Mouse (Mus musculus) embryonic facial prominence, embryonic 15.5 days (tissue): Measurements from ENCODE around the gene Dip2b. TPM values are rescaled to one million over a fixed set of nuclear protein-coding genes. Genes with fewer than 3 reads are reported as not detected.

ENCODE experiments used
- ATAC-seq: fragments of 200-750 bp; cut with Nextera tagmentation; 2 replicates; pipeline ENCODE4 v1.8.0; 2017; ENCODE audit warnings: low read depth, moderate TSS enrichment; ENCODE audit not compliant: insufficient number of reproducible peaks, low FRiP score, low TSS enrichment
- H3K27ac ChIP-seq: fragments of 300-500 bp; sonication (generic); replicated peaks from 2 replicates; pipeline ENCODE4 v1.5.1; 2015; ENCODE audit warnings: mild to moderate bottlenecking, inconsistent platforms
- H3K27me3 ChIP-seq: fragments of 300-500 bp; sonication (generic); 2 replicates; pipeline ENCODE4 v1.6.1; 2015; ENCODE audit warnings: inconsistent platforms
- H3K36me3 ChIP-seq: fragments of 300-500 bp; sonication (generic); 2 replicates; pipeline ENCODE4 v1.6.1; 2015; ENCODE audit warnings: mild to moderate bottlenecking, inconsistent platforms
- H3K4me1 ChIP-seq: fragments of 300-500 bp; sonication (generic); 2 replicates; pipeline ENCODE4 v1.6.1; 2015; ENCODE audit warnings: inconsistent platforms
- H3K4me2 ChIP-seq: fragments of 300-500 bp; sonication (generic); replicated peaks from 2 replicates; pipeline ENCODE4 v1.6.1; 2015; ENCODE audit warnings: mild to moderate bottlenecking, inconsistent platforms
- H3K4me3 ChIP-seq: fragments of 300-500 bp; sonication (generic); replicated peaks from 2 replicates; pipeline ENCODE4 v1.5.1; 2015; ENCODE audit warnings: mild to moderate bottlenecking, inconsistent platforms
- H3K9ac ChIP-seq: fragments of 300-500 bp; sonication (generic); 2 replicates; pipeline ENCODE4 v1.6.1; 2015; ENCODE audit warnings: inconsistent platforms
- H3K9me3 ChIP-seq: fragments of 300-500 bp; sonication (generic); replicated peaks from 2 replicates; pipeline ENCODE4 v1.6.1; 2016; ENCODE audit warnings: inconsistent platforms
- WGBS: fragments of 180-500 bp; shearing (Covaris S2); methylation state at CpG from one replicate; pipeline ENCODE4 v1.1.7; 2015; 5-methylcytosine and 5-hydroxymethylcytosine counted together
- polyA plus RNA-seq: library from polyadenylated mRNA; unstranded; fragments of >200 nt; fragmentation: Nextera tagmentation; extraction: Ambion mirVana; gene quantifications from 2 replicates; pipeline ENCODE4 v1.2.1, GENCODE M21; 2015

Dip2b gene
- polyA plus RNA-seq, 1 experiment from 2014 or later, result 11.2 TPM

GRCm38 (mm10) chr15:100088021-100088420 lies 49.6 kb downstream of the Dip2b start:
- H3K4me3 ChIP-seq, result no peak overlapping the region
- 67% methylated on average over 7 of the region's 7 CpGs for WGBS
- no peak overlapping the region for H3K4me2 ChIP-seq
- H3K9me3 ChIP-seq, result no peaks in the 10 kb centered on the region
- ATAC-seq, result no peak
- no peaks in the 10 kb centered on the region for H3K27me3 ChIP-seq
- H3K36me3 ChIP-seq, result no peaks in the 10 kb centered on the region
- peaks cover 40% of the 10 kb centered on the region for H3K4me1 ChIP-seq
- peak overlapping the region; percentile 58 for H3K27ac ChIP-seq
- H3K9ac ChIP-seq, result no peak overlapping the region

GRCm38 (mm10) chr15:100089645-100090053 lies 51.2 kb downstream of the Dip2b start:
- no peaks in the 10 kb centered on the region for H3K36me3 ChIP-seq
- H3K9ac ChIP-seq, result no peak overlapping the region
- H3K4me2 ChIP-seq, result 0 out of 2 replicates have a peak overlapping the region, but pooled peaks have one; percentile 21
- H3K27me3 ChIP-seq, result no peaks in the 10 kb centered on the region
- 12% methylated on average over 8 of the region's 8 CpGs for WGBS
- peaks cover 34% of the 10 kb centered on the region for H3K4me1 ChIP-seq
- ATAC-seq, result peak; percentile 81
- no peaks in the 10 kb centered on the region for H3K9me3 ChIP-seq
- no peak overlapping the region for H3K4me3 ChIP-seq
- H3K27ac ChIP-seq, result peak overlapping the region; percentile 63; the same call in 1 of the 2 replicates

- 67% methylated on average over 8 of the region's 8 CpGs for whole genome bisulfite sequencing
- no peak for ATAC-seq
- Histone ChIP-seq H3K4me3 (no peak overlapping the region), H3K36me3 (no peaks in the 10 kb centered on the region), H3K9me3 (no peaks in the 10 kb centered on the region), H3K4me2 (no peak overlapping the region), H3K4me1 (peaks cover 34% of the 10 kb centered on the region), H3K9ac (no peak overlapping the region), H3K27ac (peak overlapping the region; percentile 25; the same call in 1 of the 2 replicates), H3K27me3 (no peaks in the 10 kb centered on the region)
Measured at GRCm38 (mm10) chr15:100091818-100092217, 53.4 kb downstream of the Dip2b start.

GRCm38 (mm10) chr15:100092258-100092657 lies 53.8 kb downstream of the Dip2b start:
- no peaks in the 10 kb centered on the region for H3K27me3 ChIP-seq
- no peaks in the 10 kb centered on the region for H3K9me3 ChIP-seq
- H3K27ac ChIP-seq, result peak overlapping the region; percentile 25; the same call in 1 of the 2 replicates
- peaks cover 34% of the 10 kb centered on the region for H3K4me1 ChIP-seq
- H3K36me3 ChIP-seq, result no peaks in the 10 kb centered on the region
- H3K4me2 ChIP-seq, result no peak overlapping the region
- 52% methylated on average over 16 of the region's 16 CpGs for WGBS
- H3K4me3 ChIP-seq, result no peak overlapping the region
- H3K9ac ChIP-seq, result no peak overlapping the region
- ATAC-seq, result no peak

GRCm38 (mm10) chr15:100096587-100097428 lies 58.3 kb downstream of the Dip2b start:
- no peaks in the 10 kb centered on the region for H3K27me3 ChIP-seq
- no peak for ATAC-seq
- WGBS, result 75% methylated on average over 7 of the region's 7 CpGs

GRCm38 (mm10) chr15:100100336-100100735 lies 61.9 kb downstream of the Dip2b start:
- 65% methylated on average over 7 of the region's 7 CpGs for WGBS
- H3K9me3 ChIP-seq, result no peaks in the 10 kb centered on the region
- ATAC-seq, result no peak
- no peak overlapping the region for H3K4me3 ChIP-seq
- no peak overlapping the region for H3K27ac ChIP-seq
- no peaks in the 10 kb centered on the region for H3K27me3 ChIP-seq
- peaks cover 21% of the 10 kb centered on the region for H3K4me1 ChIP-seq
- no peak overlapping the region for H3K4me2 ChIP-seq
- H3K9ac ChIP-seq, result no peak overlapping the region
- H3K36me3 ChIP-seq, result no peaks in the 10 kb centered on the region

More at GRCm38 (mm10) chr15:100096587-100097428, 58.3 kb downstream of the Dip2b start:
- H3K27ac ChIP-seq, result no peak overlapping the region
- no peaks in the 10 kb centered on the region for H3K9me3 ChIP-seq
- no peak overlapping the region for H3K4me2 ChIP-seq
- no peak overlapping the region for H3K4me3 ChIP-seq
- H3K9ac ChIP-seq, result no peak overlapping the region
- peaks cover 27% of the 10 kb centered on the region for H3K4me1 ChIP-seq
- no peaks in the 10 kb centered on the region for H3K36me3 ChIP-seq

GRCm38 (mm10) chr15:100101206-100101605 lies 62.7 kb downstream of the Dip2b start:
- Histone ChIP-seq H3K9me3 (no peaks in the 10 kb centered on the region), H3K27me3 (no peaks in the 10 kb centered on the region), H3K4me1 (peaks cover 21% of the 10 kb centered on the region), H3K9ac (no peak overlapping the region), H3K27ac (no peak overlapping the region), H3K36me3 (no peaks in the 10 kb centered on the region), H3K4me3 (no peak overlapping the region), H3K4me2 (no peak overlapping the region)
- ATAC-seq, result no peak

- H3K4me2 ChIP-seq, result no peak overlapping the region
- H3K27me3 ChIP-seq, result no peaks in the 10 kb centered on the region
- H3K9me3 ChIP-seq, result no peaks in the 10 kb centered on the region
- no peak overlapping the region for H3K4me3 ChIP-seq
- H3K9ac ChIP-seq, result no peak overlapping the region
- no peak for ATAC-seq
- peaks cover 21% of the 10 kb centered on the region for H3K4me1 ChIP-seq
- 73% methylated on average over 2 of the region's 2 CpGs for WGBS
- H3K27ac ChIP-seq, result no peak overlapping the region
- no peaks in the 10 kb centered on the region for H3K36me3 ChIP-seq
Measured at GRCm38 (mm10) chr15:100104126-100104525, 65.7 kb downstream of the Dip2b start.

- H3K27ac ChIP-seq, result peak overlapping the region; percentile 28; the same call in 1 of the 2 replicates
- no peaks in the 10 kb centered on the region for H3K36me3 ChIP-seq
- no peaks in the 10 kb centered on the region for H3K27me3 ChIP-seq
- 84% methylated on average over 18 of the region's 18 CpGs for WGBS
- no peak overlapping the region for H3K4me3 ChIP-seq
- peaks cover 25% of the 10 kb centered on the region for H3K4me1 ChIP-seq
- ATAC-seq, result no peak
- no peak overlapping the region for H3K9ac ChIP-seq
- no peaks in the 10 kb centered on the region for H3K9me3 ChIP-seq
- H3K4me2 ChIP-seq, result no peak overlapping the region
Measured at GRCm38 (mm10) chr15:100108071-100108782, 69.8 kb downstream of the Dip2b start.

- Histone ChIP-seq H3K27me3 (no peaks in the 10 kb centered on the region), H3K4me3 (no peak overlapping the region), H3K4me1 (peaks cover 30% of the 10 kb centered on the region), H3K4me2 (no peak overlapping the region), H3K9me3 (no peaks in the 10 kb centered on the region), H3K27ac (no peak overlapping the region), H3K36me3 (no peaks in the 10 kb centered on the region), H3K9ac (no peak overlapping the region)
- ATAC-seq, result no peak
- 77% methylated on average over 3 of the region's 3 CpGs for WGBS
Measured at GRCm38 (mm10) chr15:100109916-100110315, 71.5 kb downstream of the Dip2b start.

GRCm38 (mm10) chr15:100111891-100112290 lies 73.4 kb downstream of the Dip2b start:
- H3K27me3 ChIP-seq, result no peaks in the 10 kb centered on the region
- 70% methylated on average over 9 of the region's 9 CpGs for WGBS
- H3K36me3 ChIP-seq, result no peaks in the 10 kb centered on the region; the same call in 1 of the 2 replicates
- no peak for ATAC-seq
- peaks cover 30% of the 10 kb centered on the region for H3K4me1 ChIP-seq
- H3K9me3 ChIP-seq, result no peaks in the 10 kb centered on the region
- no peak overlapping the region for H3K4me3 ChIP-seq
- H3K4me2 ChIP-seq, result no peak overlapping the region
- no peak overlapping the region for H3K27ac ChIP-seq
- H3K9ac ChIP-seq, result no peak overlapping the region
